Mouse (Mus musculus) pancreas, adult 10 weeks (tissue): ENCODE results near the gene Rac3. TPM values are rescaled to one million over a fixed set of nuclear protein-coding genes. Genes with fewer than 3 reads are reported as not detected.

Experiments used
- polyA plus RNA-seq: library from polyadenylated mRNA; stranded (reverse); fragments of 350-450 nt; fragmentation: Illumina TruSeq; extraction: RNeasy Lipid Tissue Mini Kit (QIAGEN cat#74804); gene quantifications from one replicate; pipeline ENCODE4 v1.2.3, GENCODE M21; 2015; ENCODE audit warnings: low read depth, low replicate concordance; ENCODE audit not compliant: insufficient read depth

Rac3 gene
- polyA plus RNA-seq, result 6.0 TPM

DNA sequence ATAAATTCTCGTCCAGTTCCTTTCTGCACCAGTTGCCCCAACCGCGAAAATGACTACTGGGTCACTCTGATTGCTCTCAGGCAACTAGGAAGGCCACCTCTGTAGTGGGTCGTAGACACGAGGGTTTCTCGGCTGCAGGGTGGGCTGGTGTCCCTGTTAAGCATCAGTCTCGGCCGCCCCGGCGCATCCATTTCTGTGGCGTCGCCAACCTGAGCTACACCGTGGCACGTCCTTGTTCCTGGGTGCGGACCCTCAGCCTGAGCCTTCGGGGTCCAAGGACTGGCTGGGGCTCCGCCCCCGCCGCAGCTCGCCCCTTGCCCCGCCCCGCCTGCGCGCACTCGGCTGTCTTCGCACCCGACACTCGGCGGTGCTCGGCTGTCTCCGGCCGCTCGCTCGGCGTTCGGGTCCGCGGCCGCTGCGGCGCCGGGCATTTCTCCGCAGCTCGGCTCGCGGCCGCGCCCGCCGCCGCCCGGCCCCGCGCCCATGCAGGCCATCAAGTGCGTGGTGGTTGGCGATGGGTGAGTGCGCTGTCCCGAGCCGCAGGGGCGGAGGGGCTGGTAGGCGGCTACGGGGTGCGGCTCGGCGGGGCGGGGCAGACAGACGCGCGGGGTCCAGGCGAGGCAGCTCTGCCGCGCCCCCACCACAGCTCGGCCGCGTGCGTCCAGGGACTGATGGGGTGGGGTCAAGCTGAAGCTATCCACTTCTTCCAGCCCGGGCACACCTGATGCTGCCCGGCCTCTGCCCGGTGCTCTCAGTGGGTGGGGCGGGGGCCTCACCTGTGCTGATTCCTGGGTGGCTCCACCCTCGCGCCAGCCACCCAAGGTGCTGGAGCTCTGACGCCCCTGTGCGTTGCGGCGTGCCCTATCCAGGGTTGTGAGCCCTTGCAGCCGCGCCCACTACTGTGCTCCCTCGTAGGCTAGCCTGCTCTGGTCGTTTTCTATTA is at the start of gene Rac3:
Rac3 (plus strand) TSS at position 347 of the 943 bp plus-strand sequence.

GRCm38 (mm10) chr11:120672687-120673593 is 48.3 kb upstream of the Rac3 start, which contains the start of gene Aspscr1:
Gene Aspscr1, plus strand, starts transcription at chr11:120672973.

GRCm38 (mm10) chr11:120713580-120714518 is 7.4 kb upstream of the Rac3 start, which contains the start of the genes Cenpx and Lrrc45:
Gene Cenpx, minus strand, starts transcription at chr11:120713738.
Gene Lrrc45, plus strand, starts transcription at chr11:120713925.

DNA sequence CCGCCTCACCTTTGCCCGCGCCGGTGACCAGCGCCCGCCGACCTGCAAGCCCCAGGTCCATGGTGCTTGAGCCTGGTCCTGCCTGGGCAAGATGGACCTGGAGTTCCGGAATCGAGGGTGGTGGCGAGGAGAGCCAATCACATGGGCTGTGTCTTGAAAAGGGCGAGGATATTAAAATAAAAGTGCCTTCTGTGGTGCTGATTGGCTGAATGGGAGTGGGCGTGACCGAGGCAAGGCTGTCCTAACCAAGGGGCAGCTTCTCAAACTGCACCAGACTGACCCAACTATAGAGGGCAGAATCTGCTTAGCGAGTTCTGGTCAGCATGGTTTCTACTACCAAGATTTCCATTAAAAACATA is 5.9 kb downstream of the Rac3 start, which contains the start of gene Dcxr:
Dcxr (minus strand) TSS at position 113 of the 359 bp plus-strand sequence.

GRCm38 (mm10) chr11:120731858-120732680 is 10.8 kb downstream of the Rac3 start, which contains the start of gene Cbr2:
Gene Cbr2, minus strand, starts transcription at chr11:120732114.

DNA sequence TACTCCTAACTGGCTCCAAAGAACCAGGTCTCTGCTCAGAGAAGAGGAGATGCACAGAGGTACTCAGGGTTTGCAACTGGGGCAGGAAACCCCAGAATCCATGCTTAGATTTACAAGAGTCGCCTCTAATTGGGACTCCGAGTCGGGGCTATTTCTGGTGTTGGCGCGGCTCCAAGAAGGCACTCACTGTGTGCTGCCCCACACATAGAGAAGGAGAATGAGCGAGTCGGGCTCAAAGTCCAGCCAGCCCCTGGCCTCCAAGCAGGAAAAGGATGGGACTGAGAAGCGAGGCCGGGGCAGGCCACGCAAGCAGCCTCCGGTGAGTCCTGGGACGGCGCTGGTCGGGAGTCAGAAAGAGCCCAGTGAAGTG is 41.4 kb downstream of the Rac3 start, which contains the start of gene Hmga1b:
Hmga1b (plus strand) TSS at position 123 of the 370 bp plus-strand sequence.

Other genes with a start within 250 kb of the Rac3 start
- 19.4 TPM for gene Mrpl12, start 236.9 kb upstream of the Rac3 start, polyA plus RNA-seq
- 11.5 TPM for gene Slc25a10, start 229.6 kb upstream of the Rac3 start, polyA plus RNA-seq
- gene Gcgr, start 190.8 kb upstream of the Rac3 start, polyA plus RNA-seq, result 2.1 TPM
- 27.1 TPM for gene Mcrip1, start 171.7 kb upstream of the Rac3 start, polyA plus RNA-seq
- not detected for gene Ppp1r27, start 170.3 kb upstream of the Rac3 start, polyA plus RNA-seq
- 636 TPM for gene P4hb, start 148.2 kb upstream of the Rac3 start, polyA plus RNA-seq
- gene Arhgdia, start 139.8 kb upstream of the Rac3 start, polyA plus RNA-seq, result 79.0 TPM
- gene Alyref, start 123.1 kb upstream of the Rac3 start, polyA plus RNA-seq, result 13.4 TPM
- gene Anapc11, start 123.0 kb upstream of the Rac3 start, polyA plus RNA-seq, result 11.9 TPM
- not detected for gene Npb, start 113.0 kb upstream of the Rac3 start, polyA plus RNA-seq
- 38.6 TPM for gene Pcyt2, start 103.5 kb upstream of the Rac3 start, polyA plus RNA-seq
- 19.3 TPM for gene Sirt7, start 96.2 kb upstream of the Rac3 start, polyA plus RNA-seq
- 11.0 TPM for gene Mafg, start 87.9 kb upstream of the Rac3 start, polyA plus RNA-seq
- 24.5 TPM for gene Pycr1, start 77.7 kb upstream of the Rac3 start, polyA plus RNA-seq
- gene Myadml2, start 73.3 kb upstream of the Rac3 start, polyA plus RNA-seq, result 1.4 TPM
- gene Notum, start 60.3 kb upstream of the Rac3 start, polyA plus RNA-seq, result 0.81 TPM
- gene Aspscr1, start 48.5 kb upstream of the Rac3 start, polyA plus RNA-seq, result 29.7 TPM
- 30.4 TPM for gene Cenpx, start 7.7 kb upstream of the Rac3 start, polyA plus RNA-seq
- 37.8 TPM for gene Lrrc45, start 7.5 kb upstream of the Rac3 start, polyA plus RNA-seq
- 12.0 TPM for gene Dcxr, start 5.8 kb downstream of the Rac3 start, polyA plus RNA-seq
- 26.0 TPM for gene Cbr2, start 10.6 kb downstream of the Rac3 start, polyA plus RNA-seq
- not detected for gene Hmga1b, start 41.3 kb downstream of the Rac3 start, polyA plus RNA-seq
- gene Rfng, start 62.7 kb downstream of the Rac3 start, polyA plus RNA-seq, result 22.7 TPM
- gene Gps1, start 62.8 kb downstream of the Rac3 start, polyA plus RNA-seq, result 35.2 TPM
- gene Dus1l, start 74.9 kb downstream of the Rac3 start, polyA plus RNA-seq, result 25.3 TPM
- 22.9 TPM for gene Fasn, start 103.1 kb downstream of the Rac3 start, polyA plus RNA-seq
- 4.3 TPM for gene Ccdc57, start 211.4 kb downstream of the Rac3 start, polyA plus RNA-seq
- gene Slc16a3, start 227.0 kb downstream of the Rac3 start, polyA plus RNA-seq, result not detected